Mouse (Mus musculus): ENCODE results near the gene Csnk1d.
A peak's percentile ranks its signal among the peaks of the same experiment; 100 is the strongest.

The Csnk1d gene

DNA sequence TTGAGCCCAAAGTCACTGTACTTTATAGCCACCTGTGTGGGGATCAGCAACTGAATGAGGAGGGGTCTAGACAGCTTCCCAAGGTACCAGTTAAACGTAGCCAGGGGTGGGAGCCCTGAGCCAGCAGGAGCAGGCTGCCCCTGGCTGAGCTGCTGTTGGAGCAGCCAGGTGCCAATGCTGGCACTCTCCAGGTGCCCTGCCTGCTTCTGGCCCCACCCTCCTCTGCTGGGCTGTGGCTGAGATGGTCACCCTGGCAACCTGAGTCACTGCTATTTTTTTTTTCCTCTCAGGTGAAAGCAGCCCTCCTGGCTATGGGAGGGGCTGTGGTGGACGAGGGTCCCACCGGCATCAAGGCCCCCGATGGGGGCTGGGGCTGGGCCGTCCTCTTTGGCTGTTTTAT lies 36.2 kb downstream of the Csnk1d start:
- no peak for DNase-seq (ENCODE audit: low spot score in 2 of 2)

DNA sequence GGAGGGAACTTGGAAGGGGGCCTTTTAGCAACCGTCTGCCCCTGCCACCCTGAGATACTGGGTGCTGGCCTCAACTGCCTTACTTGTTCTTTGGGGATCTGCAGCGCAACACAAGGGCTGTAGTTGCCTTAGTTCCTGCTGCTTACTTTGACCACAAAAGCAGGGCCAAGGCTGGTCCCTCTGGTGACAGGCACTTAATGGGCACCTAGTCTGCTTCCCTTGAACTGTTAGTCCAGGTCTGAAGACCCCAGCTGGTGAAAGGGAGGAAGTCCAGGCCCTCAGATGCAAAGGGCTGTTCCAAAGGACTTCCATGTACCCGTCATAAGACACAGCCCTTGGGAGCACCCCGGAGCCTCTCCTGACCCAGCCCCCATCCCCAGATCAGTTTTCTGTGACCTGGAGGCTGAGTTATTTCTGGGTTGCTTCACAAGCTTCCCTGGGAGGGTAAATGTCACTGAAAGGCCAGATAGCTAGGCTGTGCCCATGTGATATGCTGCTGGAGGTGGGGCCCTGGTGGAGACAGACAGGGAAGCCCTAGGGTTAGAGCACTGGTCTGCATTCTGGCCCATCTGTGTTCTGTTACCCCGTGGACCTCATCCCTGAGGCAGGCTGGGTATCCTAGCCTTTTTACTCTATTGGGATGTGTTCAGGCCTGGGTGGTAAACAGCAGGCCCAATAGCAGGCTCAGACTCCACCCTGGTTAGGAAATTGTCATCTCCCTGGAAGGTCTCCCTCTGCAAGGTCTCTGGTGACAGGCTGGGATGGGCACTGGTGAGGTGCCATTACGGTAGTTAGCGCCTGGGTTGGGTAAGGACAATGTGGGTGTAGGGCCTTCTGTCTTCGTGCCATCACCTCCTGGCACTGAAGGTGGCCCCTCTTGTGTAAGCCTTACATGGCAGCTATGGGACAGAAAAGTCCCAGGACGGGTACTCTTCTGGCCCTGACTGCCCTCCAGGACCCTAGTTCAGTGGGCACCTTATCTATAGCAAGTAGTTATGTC lies 39.1 kb downstream of the Csnk1d start:
- no peak for DNase-seq (ENCODE audit: low spot score in 2 of 2)

DNA sequence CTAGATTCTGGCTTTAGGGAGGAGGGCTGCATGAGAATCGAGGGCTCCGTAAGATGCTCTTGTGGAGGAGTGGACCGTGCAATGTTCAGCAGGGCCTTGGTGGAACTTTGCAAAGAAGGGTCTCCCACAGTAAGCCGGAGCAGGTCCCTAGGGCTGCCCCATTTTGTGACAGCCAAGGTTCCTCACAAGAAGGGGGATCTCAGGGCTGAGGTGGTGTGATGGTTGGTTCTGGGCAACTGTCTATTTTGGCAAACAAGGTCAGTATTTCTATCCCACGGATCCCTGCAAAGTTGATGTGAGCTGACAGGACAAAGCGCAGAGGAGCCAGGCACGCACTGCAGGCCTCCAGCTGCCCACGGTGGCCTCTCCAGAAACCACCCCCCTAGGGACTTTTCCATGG lies 39.9 kb downstream of the Csnk1d start:
- DNase-seq (ENCODE audit: low spot score in 2 of 2) = no peak

DNA sequence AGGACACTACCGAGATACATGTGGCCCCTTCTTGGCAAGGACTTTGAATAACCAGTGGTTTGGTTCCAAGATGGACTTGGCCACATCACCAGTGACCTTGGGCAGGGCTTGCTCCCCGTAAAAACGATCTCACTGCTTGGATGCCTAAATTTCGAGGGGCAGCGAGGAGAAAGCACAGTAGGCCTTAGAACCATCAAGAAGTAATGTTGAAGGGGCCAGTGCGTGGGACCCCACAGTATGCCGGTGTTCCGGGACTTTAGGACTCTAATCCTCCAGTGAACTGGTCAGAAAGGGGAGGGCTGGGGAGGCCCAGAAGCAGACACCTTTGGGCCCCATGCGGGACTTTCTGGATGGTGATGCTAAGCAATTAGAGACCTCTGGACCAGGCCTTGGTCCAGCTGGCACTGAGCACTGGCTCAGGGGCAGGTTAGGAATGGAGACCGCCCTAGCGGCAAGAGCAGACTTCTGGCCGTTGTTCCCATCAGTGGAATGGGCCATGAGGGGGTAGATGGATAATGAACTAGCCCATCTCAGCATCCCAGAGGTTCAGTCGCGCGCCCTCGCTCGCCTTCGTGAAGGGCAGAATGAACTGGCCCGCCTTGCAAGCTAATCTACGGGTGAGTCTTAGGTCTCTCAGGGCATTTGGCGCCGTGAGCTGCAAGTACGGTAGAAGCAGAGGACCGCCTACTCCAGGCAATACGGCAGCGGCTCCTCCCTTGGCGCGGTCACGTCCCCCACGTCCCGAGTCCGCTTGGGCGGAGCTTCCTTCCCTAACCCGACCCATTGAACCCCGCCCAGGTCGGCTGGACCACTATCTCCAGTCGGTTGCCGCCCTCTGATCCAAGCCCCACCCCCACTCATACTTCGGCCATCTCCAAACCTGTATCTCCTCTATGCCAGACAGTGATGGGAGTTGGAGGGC lies 40.6 kb downstream of the Csnk1d start:
- peak; percentile 74 to 89 for DNase-seq (ENCODE audit: low spot score in 2 of 2)

DNA sequence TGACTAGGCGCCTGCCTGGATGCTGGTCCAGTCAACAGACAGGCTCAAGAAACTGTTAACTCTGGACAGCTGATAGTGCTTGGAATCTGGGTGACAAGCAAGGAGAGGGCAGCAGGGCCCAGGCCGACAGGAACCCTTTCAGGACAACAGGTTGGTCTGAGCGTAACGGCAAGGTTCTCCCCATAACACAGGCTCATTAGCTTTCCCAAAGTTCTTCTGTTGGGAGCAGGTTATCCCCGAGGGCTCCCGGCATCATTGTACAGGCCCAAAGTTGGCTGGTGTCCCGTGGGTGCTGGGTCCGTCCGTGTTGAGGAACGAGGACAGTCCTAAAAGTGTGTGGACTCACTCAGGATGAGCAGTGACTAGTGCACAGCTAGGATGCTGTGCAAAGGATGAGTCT lies 41.3 kb downstream of the Csnk1d start:
- DNase-seq (ENCODE audit: low spot score in 2 of 2) = no peak

DNA sequence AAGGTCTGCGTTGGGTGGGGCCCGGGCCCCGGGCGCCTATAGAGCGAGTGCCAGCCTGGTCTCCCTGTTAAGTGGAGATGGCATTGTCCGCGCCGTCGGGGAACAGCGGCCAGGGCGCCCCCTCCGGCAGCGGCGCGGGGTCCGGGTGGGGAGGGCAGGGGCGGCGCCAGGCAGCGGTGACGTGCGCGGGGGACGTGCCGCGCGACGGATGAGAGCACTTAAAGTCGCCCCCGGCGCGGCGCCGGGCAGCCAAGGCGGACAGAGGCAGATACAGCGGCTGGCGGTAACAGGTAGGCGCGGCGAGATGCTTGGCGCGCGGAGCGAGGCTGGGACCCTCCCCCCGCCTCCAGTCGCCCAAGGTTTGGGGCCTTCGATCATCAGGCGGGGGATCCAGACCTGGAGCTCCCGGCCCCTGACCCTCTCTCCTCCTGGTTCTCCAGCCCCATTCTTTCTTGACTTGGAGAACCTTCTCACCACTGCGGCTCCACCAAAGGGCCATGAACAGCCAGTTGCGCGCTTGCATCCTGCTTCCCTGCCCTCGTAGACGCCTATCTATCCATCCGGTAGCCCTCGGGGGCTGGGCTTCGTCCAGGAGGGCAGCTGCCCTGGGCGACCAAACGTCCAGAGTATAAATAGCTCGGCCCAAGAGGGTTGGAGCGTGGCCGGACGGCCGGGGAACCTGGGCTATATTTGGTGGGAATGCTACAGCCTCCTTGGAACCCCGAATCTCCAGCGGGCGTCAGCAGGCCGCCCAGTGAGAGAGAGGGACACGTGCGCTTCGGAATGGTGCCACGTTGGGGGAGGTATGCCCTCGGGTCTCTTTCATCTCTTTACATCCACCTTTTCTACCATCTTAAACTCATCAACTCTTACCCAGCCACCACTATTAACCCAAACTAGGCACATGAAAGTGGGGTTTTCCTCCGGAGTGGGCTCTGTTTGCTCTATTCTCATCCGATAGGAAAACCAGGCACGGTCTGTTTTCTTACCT lies 42.0 kb downstream of the Csnk1d start:
- DNase-seq (ENCODE audit: low spot score in 2 of 2) = no peak

DNA sequence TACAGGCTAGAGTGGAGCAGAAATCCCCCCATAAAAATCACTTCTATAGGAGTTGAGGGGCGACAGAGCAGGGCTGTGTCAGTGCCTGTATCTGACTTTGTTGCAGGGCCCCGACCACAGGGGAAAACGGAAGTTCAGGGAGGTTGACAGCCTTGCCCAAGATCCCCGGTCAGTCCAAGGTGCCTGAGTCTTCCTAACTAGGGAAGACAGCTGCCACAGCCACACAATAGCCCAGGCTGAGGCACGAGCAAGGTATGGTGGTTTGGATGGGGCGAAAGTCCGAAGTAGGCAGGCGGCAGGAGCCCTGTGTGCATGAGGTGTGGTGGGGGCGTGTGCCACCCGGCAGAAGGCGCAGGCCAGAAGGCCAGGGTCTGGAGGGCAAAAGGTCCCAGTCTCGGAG lies 42.8 kb downstream of the Csnk1d start, which contains the start of gene Slc16a3:
Slc16a3 (plus strand) TSS at position 153 of the 400 bp plus-strand sequence.
- DNase-seq (ENCODE audit: low spot score in 2 of 2) = no peak

DNA sequence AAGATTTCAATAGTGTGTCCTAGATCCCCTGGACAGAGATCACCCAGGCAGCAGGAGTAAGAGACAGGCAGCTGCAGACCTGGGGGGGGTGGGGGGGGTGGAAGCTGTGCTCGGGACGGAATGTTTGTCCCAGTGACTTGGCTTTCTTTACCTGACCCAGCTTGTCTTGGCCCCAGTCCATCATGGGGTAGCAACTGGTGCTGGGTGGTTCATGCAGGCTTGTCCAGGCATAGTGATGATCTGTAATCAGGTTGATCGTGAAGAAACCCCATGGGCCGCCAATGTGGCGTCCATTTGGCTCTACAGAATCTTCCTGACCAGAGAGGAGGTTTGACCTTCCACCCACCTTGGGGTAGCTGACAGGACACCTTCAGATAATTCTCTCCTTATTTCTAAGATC lies 45.2 kb downstream of the Csnk1d start:
- peak in 1 of 2 experiments; percentile 77 for DNase-seq (ENCODE audit: low spot score in 2 of 2)

DNA sequence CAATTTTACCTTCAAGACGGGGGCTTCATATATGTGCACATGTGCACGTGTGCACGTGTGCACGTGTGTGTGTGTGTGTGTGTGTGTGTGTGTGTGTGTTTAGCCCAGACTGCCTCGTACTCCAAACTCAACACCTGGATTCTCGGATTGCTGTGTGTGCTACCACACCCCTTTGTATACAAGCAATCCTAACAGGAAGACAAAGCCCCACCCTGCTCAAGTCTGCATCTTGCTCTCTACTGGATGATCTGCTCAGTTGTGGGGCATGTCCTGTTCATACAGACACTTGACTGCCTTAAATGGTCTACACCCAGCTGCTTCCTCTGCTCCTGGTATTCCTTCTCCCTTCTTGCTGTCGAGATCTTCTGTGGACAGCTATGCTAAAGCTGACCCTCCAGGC lies 45.9 kb downstream of the Csnk1d start:
- DNase-seq (ENCODE audit: low spot score in 2 of 2) = no peak

DNA sequence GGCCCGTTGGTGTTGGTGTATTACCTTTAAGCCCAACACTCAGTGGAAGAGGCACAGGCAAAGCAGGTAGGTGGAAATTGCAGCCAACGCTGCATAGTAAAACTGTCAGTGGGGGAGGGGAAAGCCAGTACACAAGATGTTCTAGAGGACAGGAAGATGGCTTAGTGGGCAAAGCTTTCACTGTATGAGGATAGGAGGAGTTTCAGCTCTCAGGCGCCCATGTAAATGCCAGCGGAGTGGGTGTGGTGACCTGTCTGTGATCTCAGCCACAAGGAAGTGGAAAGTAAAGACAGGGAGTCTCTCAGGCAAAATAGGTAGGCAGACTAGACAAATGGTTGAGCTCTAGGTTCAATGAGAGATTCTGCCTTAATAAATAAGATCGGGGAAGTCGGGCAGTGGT lies 50.2 kb downstream of the Csnk1d start:
- no peak for DNase-seq (ENCODE audit: low spot score in 2 of 2)

DNA sequence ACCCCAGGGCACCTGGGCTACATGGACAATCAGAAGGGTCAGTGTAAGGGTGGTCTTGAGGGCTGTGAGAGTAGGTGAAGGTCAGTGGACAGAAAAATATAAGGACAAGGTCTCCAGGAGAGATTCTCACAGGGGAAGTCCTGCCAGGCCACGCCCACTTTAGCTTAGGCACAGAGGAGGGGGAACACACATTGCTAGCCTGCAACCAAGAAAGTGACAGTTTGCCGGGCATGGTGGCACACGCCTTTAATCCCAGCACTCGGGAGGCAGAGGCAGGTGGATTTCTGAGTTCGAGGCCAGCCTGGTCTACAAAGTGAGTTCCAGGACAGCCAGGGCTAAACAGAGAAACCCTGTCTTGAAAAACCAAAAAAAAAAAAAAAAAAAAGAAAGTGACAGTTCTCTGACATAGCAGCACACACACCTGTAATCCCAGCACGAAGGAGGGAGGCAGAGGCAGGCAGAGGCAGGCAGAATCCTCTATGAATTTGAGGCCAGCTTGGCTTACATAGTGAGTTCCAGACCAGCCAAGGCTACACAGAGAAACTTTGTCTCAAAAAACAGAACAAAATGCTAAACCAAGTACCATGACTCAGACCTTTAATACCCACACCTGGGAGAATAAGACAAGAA lies 51.3 kb downstream of the Csnk1d start:
- no peak for DNase-seq (ENCODE audit: low spot score in 2 of 2)

DNA sequence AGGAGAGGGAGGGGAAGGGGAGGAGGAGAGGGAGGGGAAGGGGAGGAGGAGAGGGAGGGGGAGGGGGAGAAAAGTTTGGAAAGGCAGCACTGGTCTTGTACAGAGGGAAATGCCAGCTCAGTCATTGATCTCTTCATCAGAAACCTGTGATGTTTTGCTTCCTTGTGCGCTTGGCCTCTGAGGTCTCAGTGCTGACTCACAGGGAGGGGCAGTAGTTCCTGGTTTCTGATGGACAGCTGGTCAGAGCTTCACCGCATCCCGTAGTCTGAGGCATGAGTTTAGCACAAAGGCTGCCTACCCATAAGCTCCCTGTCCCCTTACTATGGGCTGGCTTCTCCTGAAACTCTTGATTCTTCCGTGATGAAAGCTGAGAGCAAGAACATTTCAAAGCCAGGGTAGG lies 52.3 kb downstream of the Csnk1d start:
- DNase-seq (ENCODE audit: low spot score in 2 of 2) = peak in 1 of 2 experiments; percentile 44

DNA sequence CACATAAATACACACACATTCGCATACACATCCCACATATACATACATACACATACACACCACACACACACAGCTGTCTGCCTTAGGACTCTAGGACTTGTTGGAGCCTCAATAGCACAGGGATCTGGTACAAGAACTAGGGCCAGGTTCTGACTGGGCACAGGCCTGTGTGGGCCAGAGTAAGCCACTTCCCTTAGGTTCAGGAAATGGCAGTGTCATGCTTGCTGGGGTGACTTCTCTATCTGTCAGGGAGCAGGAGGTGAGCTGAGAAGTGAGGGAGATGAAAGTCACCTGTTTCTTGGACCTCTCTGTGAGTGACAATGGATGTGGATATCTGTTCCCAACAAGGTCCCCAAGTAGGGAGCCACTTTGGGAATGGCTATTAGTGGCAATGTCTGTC lies 53.2 kb downstream of the Csnk1d start:
- DNase-seq (ENCODE audit: low spot score in 2 of 2) = no peak

DNA sequence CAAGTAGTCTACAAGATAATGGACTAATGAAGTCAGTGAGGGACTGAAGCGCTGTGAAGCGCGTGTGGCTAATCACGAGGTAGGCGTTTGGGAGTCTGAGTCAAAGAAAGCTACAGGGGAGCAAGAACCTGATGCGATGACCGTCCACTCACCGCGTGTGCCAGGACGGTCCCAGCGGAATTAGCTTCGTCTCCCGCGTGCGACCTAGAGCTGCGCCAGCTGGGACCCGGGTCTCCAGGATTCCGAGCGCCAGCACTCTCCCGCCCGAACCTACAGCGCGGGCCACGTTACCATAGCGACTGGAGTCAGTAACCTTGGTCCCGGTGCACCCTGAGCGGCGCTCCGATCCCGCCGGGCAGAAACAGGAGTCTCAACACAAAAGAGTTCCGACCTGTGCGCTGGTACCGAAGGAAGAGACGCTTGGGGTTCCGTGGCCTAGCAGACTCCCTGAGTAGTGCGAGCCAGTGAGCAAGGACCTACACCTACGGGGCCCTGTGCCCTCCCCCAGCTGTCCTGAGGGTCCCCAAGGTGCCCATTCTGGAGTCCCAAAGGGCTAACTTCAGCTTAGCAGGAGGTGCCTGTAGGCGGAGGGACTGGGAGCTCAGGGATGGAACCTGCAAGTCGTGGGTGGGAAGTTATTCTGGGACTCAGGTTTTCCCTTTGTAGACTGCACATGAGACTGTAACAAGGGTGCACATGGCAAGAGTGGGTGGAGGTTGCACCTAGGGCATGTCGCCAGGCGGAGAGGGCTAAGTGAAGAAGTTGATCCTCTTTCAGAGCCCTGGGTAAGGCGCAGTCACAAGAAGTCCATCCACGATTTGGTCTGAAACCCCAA lies 58.3 kb downstream of the Csnk1d start, which contains the start of gene Ccdc57:
Ccdc57 (minus strand) TSS at position 309 of the 835 bp plus-strand sequence.
- DNase-seq (ENCODE audit: low spot score in 2 of 2) = peak; percentile 80 to 95

DNA sequence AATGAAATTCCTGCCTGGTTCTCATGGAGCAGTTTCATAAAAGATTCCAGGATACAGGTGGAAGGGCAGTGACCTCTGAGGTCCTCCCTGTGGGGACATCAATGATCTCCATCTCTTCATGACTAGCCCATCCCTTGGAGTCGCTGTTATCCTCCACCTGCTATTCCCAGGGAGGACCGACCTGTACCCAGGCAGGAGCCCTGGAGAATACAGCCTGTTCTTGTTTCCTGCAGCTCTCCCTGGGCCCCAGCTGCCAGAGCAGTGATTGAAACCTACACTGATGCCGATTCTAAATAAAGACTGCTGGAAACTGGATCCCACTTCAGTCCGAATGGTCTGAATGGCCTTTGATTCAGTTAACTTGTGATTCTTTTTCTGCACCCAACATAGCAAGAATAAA lies 59.7 kb downstream of the Csnk1d start:
- DNase-seq (ENCODE audit: low spot score in 2 of 2) = no peak

DNA sequence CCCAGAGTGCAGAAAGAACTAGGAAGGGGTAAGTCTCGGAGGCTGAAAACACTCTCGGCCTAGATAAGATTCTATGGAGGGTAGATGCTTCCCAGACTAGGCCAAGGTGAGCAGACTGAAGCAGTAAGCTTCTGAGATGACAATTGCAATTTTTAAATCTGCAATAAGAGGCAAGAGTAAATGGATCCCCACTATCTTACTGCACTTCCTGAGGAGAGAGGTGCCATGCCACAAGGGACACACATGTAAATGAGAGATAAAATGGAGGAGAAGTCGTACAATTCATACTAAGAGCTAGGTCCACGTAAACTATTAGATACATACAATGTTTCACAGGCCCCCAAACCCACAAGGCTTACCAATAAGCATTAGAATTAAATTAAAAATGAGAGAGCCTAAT lies 62.7 kb downstream of the Csnk1d start:
- DNase-seq (ENCODE audit: low spot score in 2 of 2) = no peak

DNA sequence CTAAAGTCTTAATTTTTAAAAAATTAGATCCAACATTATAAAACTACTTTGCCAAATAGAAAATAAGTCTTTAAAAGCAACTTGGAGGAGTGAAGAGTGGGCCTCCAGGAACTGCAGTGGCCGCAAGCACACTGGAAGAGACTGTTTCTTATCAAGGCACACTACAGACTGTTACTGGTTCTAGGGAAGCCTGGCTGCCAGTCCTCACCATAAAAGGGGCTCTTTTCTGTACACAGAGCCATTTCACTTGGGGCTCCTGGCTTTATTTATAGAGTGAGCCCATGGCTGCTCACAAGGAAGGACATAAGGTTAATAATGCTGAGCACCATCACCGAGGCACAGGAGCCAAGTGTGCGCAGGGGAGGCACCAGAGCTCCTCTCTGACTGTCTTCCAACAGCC lies 68.6 kb downstream of the Csnk1d start:
- no peak for DNase-seq (ENCODE audit: low spot score in 2 of 2)

DNA sequence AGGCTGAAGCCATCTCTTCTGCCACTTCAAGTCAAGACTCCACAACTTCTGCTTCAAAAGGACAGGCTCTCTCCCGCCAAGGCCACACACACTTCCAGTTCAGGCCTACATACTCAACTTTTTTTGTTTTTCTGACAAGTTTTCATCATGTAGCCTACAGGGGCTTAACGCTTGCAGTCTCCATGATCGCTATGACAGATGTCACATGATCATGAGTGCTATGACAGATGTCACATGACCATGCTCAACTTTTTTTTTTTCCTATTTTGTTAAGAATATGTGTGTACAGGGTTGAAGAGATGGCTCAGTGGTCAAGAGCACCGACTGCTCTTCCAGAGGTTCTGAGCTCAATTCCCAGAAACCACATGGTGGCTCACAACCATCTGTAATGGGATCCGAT lies 73.4 kb downstream of the Csnk1d start:
- DNase-seq (ENCODE audit: low spot score in 2 of 2) = no peak

DNA sequence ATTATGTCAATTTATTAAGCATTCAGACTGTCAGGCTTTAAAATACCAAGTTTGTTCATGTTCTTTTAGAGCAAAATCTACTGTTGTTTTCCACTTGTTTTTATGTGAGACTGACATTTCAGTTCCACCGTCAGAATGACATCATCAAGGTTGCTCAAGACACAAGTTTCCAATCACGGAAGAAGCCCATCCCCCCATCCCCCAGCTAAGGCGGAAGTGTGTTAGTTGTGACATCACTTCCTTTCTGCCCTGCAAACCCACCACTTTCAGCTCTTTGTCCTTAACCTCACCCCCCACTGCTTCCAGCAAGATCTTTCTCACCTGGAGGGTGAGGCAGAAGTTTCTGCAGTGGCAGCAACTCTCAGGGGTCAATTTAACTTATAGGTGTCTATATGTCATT lies 74.7 kb downstream of the Csnk1d start:
- no peak for DNase-seq (ENCODE audit: low spot score in 2 of 2)

DNA sequence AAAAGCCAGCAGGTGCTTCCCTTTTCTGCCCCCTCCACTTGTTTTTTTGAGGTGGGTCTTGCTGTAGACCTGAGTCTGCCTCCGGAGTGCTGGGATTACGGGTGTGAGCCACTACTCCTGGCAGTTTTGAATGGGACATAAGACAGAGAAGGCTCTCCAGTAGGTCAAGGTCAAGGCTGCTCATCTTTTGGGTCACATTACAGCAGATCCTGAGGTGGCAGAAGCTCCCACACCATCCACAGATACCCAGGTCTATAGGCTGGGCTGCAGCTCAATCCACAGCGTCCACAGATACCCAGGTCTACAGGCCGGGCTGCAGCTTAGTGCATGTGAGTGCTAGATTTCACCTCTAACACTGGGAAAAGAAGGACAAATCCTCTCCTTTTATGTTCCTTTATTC lies 77.3 kb downstream of the Csnk1d start:
- DNase-seq (ENCODE audit: low spot score in 2 of 2) = no peak
